Mouse (Mus musculus) embryonic facial prominence, embryonic 15.5 days (tissue): Measurements from ENCODE around the gene Tfrc. TPM values are rescaled to one million over a fixed set of nuclear protein-coding genes. Genes with fewer than 3 reads are reported as not detected.

Source experiments
- ATAC-seq: fragments of 200-750 bp; cut with Nextera tagmentation; 2 replicates; pipeline ENCODE4 v1.8.0; 2017; ENCODE audit warnings: low read depth, moderate TSS enrichment; ENCODE audit not compliant: insufficient number of reproducible peaks, low FRiP score, low TSS enrichment
- H3K27ac ChIP-seq: fragments of 300-500 bp; sonication (generic); replicated peaks from 2 replicates; pipeline ENCODE4 v1.5.1; 2015; ENCODE audit warnings: mild to moderate bottlenecking, inconsistent platforms
- H3K27me3 ChIP-seq: fragments of 300-500 bp; sonication (generic); 2 replicates; pipeline ENCODE4 v1.6.1; 2015; ENCODE audit warnings: inconsistent platforms
- H3K36me3 ChIP-seq: fragments of 300-500 bp; sonication (generic); 2 replicates; pipeline ENCODE4 v1.6.1; 2015; ENCODE audit warnings: mild to moderate bottlenecking, inconsistent platforms
- H3K4me1 ChIP-seq: fragments of 300-500 bp; sonication (generic); 2 replicates; pipeline ENCODE4 v1.6.1; 2015; ENCODE audit warnings: inconsistent platforms
- H3K4me2 ChIP-seq: fragments of 300-500 bp; sonication (generic); replicated peaks from 2 replicates; pipeline ENCODE4 v1.6.1; 2015; ENCODE audit warnings: mild to moderate bottlenecking, inconsistent platforms
- H3K4me3 ChIP-seq: fragments of 300-500 bp; sonication (generic); replicated peaks from 2 replicates; pipeline ENCODE4 v1.5.1; 2015; ENCODE audit warnings: mild to moderate bottlenecking, inconsistent platforms
- H3K9ac ChIP-seq: fragments of 300-500 bp; sonication (generic); 2 replicates; pipeline ENCODE4 v1.6.1; 2015; ENCODE audit warnings: inconsistent platforms
- H3K9me3 ChIP-seq: fragments of 300-500 bp; sonication (generic); replicated peaks from 2 replicates; pipeline ENCODE4 v1.6.1; 2016; ENCODE audit warnings: inconsistent platforms
- WGBS: fragments of 180-500 bp; shearing (Covaris S2); methylation state at CpG from one replicate; pipeline ENCODE4 v1.1.7; 2015; 5-methylcytosine and 5-hydroxymethylcytosine counted together
- polyA plus RNA-seq: library from polyadenylated mRNA; unstranded; fragments of >200 nt; fragmentation: Nextera tagmentation; extraction: Ambion mirVana; gene quantifications from 2 replicates; pipeline ENCODE4 v1.2.1, GENCODE M21; 2015

Tfrc gene
- polyA plus RNA-seq, 1 experiment from 2014 or later: 24.0 TPM

GRCm38 (mm10) chr16:32661493-32661921 is 52.8 kb downstream of the Tfrc start:
- Histone ChIP-seq H3K4me1 (peaks cover 69% of the 10 kb centered on the region), H3K9ac (no peak overlapping the region)

GRCm38 (mm10) chr16:32662372-32662771 is 53.7 kb downstream of the Tfrc start:
- Histone ChIP-seq H3K9ac (no peak overlapping the region), H3K27ac (0 out of 2 replicates have a peak overlapping the region, but pooled peaks have one; percentile 68), H3K4me1 (peaks cover 66% of the 10 kb centered on the region), H3K9me3 (no peaks in the 10 kb centered on the region), H3K4me3 (no peak overlapping the region), H3K4me2 (peak overlapping the region; percentile 26; the same call in 1 of the 2 replicates), H3K36me3 (0 out of 2 replicates have a peak, but pooled peaks cover 7% of the 10 kb centered on the region), H3K27me3 (no peaks in the 10 kb centered on the region)
- ATAC-seq: no peak
- 86% methylated on average over 7 of the region's 7 CpGs for WGBS

More at GRCm38 (mm10) chr16:32661493-32661921, 52.8 kb downstream of the Tfrc start:
- no peak for ATAC-seq
- 0 out of 2 replicates have a peak overlapping the region, but pooled peaks have one; percentile 0 for H3K4me3 ChIP-seq
- H3K27ac ChIP-seq: peak overlapping the region; percentile 68
- H3K27me3 ChIP-seq: no peaks in the 10 kb centered on the region
- H3K36me3 ChIP-seq: 0 out of 2 replicates have a peak, but pooled peaks cover 7% of the 10 kb centered on the region
- H3K9me3 ChIP-seq: no peaks in the 10 kb centered on the region
- peak overlapping the region; percentile 26 for H3K4me2 ChIP-seq
- 49% methylated on average over 10 of the region's 10 CpGs for WGBS

GRCm38 (mm10) chr16:32663231-32663858 is 54.6 kb downstream of the Tfrc start:
- no peaks in the 10 kb centered on the region for H3K9me3 ChIP-seq
- H3K9ac ChIP-seq: no peak overlapping the region
- no peak for ATAC-seq
- 84% methylated on average over 9 of the region's 9 CpGs for WGBS
- H3K4me2 ChIP-seq: no peak overlapping the region
- H3K4me1 ChIP-seq: peaks cover 66% of the 10 kb centered on the region
- H3K36me3 ChIP-seq: 0 out of 2 replicates have a peak, but pooled peaks cover 7% of the 10 kb centered on the region
- no peak overlapping the region for H3K27ac ChIP-seq
- no peaks in the 10 kb centered on the region for H3K27me3 ChIP-seq
- no peak overlapping the region for H3K4me3 ChIP-seq

DNA sequence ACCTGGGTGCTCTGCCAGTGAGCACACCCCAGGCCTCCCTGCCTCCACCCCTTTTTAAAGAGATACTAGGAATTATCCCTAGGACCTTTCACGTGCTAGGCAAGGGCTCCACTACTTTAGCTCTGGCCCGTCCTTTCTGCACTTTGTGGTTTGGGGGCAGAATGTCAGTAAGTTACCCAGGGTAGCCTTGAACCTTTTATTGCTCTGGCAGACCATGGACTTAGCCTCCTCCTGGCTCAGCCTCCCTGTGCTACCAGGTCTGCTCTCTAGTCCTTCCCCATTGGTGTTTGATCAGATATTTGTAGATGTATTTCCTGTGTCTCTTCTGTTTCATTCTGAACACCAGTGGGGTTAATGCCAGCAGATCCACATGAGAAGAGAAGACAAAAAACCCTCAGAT is 55.5 kb downstream of the Tfrc start:
- H3K36me3 ChIP-seq: 0 out of 2 replicates have a peak, but pooled peaks cover 7% of the 10 kb centered on the region
- H3K9me3 ChIP-seq: no peaks in the 10 kb centered on the region
- H3K4me3 ChIP-seq: no peak overlapping the region
- no peak for ATAC-seq
- 66% methylated on average over 2 of the region's 2 CpGs for WGBS
- no peak overlapping the region for H3K27ac ChIP-seq
- H3K27me3 ChIP-seq: no peaks in the 10 kb centered on the region
- H3K4me2 ChIP-seq: no peak overlapping the region
- H3K9ac ChIP-seq: no peak overlapping the region
- H3K4me1 ChIP-seq: peaks cover 59% of the 10 kb centered on the region

DNA sequence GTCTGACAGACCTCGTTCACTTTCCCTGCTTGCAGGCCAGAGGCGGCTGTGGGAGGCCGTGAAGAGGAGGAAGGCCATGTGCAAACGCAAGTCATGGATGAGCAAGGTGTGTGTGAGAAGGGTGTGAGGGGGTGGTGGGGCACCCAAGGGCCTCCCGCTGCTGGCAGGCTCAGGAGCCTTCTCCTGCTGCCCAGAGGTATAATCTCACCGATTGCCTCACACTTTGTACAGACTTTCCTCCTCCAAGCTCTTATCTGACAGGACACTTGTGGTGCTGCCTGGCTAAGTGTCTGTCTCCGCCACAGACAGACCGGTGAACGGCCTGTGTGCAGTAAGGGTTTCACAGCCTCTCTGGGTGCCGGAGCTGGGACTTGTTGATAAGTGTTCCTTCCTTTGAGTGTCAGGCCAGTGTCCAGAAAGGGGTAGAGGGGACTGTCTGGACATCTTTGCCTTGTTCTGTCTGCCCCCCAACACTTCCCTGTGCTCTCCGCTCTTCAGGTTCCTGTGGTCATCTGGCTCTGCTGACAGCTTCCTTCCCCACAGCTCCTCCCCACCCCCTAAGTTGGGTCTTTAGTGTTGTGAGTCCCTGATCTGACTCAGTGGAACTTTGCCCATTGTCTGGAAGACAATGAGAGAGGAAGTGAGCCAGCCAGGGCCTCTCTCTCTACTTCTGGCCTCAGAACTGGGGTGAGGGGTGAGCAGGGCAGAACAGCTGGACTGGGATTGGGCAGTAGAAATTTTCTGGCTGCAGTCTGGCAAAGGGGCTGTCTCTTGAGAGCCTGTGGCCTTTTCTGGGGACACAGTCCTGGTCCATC is 57.3 kb downstream of the Tfrc start:
- Histone ChIP-seq H3K9me3 (no peaks in the 10 kb centered on the region), H3K4me2 (no peak overlapping the region), H3K27ac (peak overlapping the region; percentile 24; the same call in 1 of the 2 replicates), H3K9ac (no peak overlapping the region), H3K27me3 (no peaks in the 10 kb centered on the region), H3K36me3 (peaks cover 23% of the 10 kb centered on the region), H3K4me3 (no peak overlapping the region), H3K4me1 (peaks cover 41% of the 10 kb centered on the region)
- ATAC-seq: no peak
- WGBS: 75% methylated on average over 11 of the region's 11 CpGs

DNA sequence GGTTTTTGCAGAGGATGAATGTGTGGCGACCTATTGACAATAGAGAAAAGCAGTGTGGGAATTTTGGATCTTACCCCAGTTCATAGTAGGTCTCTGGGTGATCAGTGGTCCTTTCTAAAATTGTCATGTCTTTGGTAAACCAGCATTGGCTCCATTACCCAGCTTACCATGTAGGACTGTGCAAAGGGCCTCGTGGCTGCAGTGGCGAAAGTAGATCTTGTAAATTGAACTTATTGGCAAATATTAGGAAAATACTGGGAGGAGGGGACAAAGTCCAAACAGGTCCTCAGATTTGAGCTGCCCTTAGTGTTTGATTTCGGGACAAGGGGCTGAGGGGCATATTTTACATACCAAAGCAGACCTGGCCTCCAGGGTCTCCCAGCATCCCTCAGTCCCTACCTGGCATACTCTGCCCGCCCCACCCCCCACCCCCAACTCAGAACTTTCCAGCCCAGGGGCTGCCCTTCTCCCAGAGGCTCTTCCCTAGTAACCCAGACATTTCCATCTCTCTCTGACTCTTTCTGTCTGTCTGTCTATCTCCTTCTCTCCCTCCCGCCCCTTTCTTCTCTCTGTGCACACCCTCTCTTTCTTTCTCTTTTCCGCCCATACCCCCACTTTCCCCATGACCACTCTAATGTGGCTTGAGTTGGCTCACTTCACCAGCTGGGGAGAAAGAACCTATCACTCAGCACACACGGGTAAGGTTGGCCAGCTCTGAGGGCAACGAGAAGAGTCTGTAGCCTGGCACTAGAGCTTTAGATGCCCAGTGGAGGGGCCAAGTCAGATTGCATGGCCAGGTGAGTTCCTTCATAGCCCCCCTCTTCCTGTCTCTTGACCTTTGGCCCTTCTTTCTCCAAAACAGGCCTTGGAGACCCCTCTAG is 58.2 kb downstream of the Tfrc start:
- Histone ChIP-seq H3K4me2 (no peak overlapping the region), H3K4me1 (peaks cover 32% of the 10 kb centered on the region), H3K36me3 (peaks cover 31% of the 10 kb centered on the region), H3K9me3 (no peaks in the 10 kb centered on the region), H3K27me3 (no peaks in the 10 kb centered on the region), H3K27ac (0 out of 2 replicates have a peak overlapping the region, but pooled peaks have one; percentile 48), H3K9ac (no peak overlapping the region), H3K4me3 (no peak overlapping the region)
- WGBS: 72% methylated on average over 9 of the region's 9 CpGs
- ATAC-seq: no peak

GRCm38 (mm10) chr16:32667552-32667872 is 58.8 kb downstream of the Tfrc start:
- peaks cover 37% of the 10 kb centered on the region for H3K36me3 ChIP-seq
- 67% methylated on average over 3 of the region's 3 CpGs for WGBS
- no peak overlapping the region for H3K4me3 ChIP-seq
- no peaks in the 10 kb centered on the region for H3K27me3 ChIP-seq
- H3K4me1 ChIP-seq: peaks cover 31% of the 10 kb centered on the region
- H3K27ac ChIP-seq: peak overlapping the region; percentile 48; the same call in 1 of the 2 replicates
- no peaks in the 10 kb centered on the region for H3K9me3 ChIP-seq
- H3K4me2 ChIP-seq: no peak overlapping the region
- peak; percentile 26; the same call in 1 of the 2 replicates for ATAC-seq
- H3K9ac ChIP-seq: no peak overlapping the region

- peak overlapping the region; percentile 48; the same call in 1 of the 2 replicates for H3K27ac ChIP-seq
- no peak for ATAC-seq
- WGBS: 59% methylated on average over 10 of the region's 10 CpGs
These were observed 59.3 kb downstream of the Tfrc start for GRCm38 (mm10) chr16:32668030-32668429.

GRCm38 (mm10) chr16:32668472-32668871 is 59.8 kb downstream of the Tfrc start:
- Histone ChIP-seq H3K9me3 (no peaks in the 10 kb centered on the region), H3K4me1 (peaks cover 32% of the 10 kb centered on the region), H3K27ac (peak overlapping the region; percentile 48; the same call in 1 of the 2 replicates), H3K4me2 (no peak overlapping the region), H3K27me3 (no peaks in the 10 kb centered on the region), H3K9ac (no peak overlapping the region), H3K4me3 (no peak overlapping the region), H3K36me3 (peaks cover 39% of the 10 kb centered on the region)
- WGBS: 67% methylated on average over 4 of the region's 4 CpGs
- ATAC-seq: no peak

More at GRCm38 (mm10) chr16:32668030-32668429, 59.3 kb downstream of the Tfrc start:
- Histone ChIP-seq H3K4me1 (peaks cover 35% of the 10 kb centered on the region), H3K9ac (no peak overlapping the region), H3K36me3 (peaks cover 39% of the 10 kb centered on the region), H3K9me3 (no peaks in the 10 kb centered on the region), H3K27me3 (no peaks in the 10 kb centered on the region), H3K4me3 (no peak overlapping the region), H3K4me2 (no peak overlapping the region)

- 88% methylated on average over 10 of the region's 10 CpGs for WGBS
- Histone ChIP-seq H3K9me3 (no peaks in the 10 kb centered on the region), H3K9ac (no peak overlapping the region), H3K4me3 (no peak overlapping the region), H3K27me3 (no peaks in the 10 kb centered on the region), H3K4me2 (no peak overlapping the region), H3K36me3 (peaks cover 42% of the 10 kb centered on the region), H3K4me1 (peaks cover 35% of the 10 kb centered on the region), H3K27ac (no peak overlapping the region)
- no peak for ATAC-seq
These were observed 60.5 kb downstream of the Tfrc start for GRCm38 (mm10) chr16:32669243-32669642.
